Mouse (Mus musculus): ENCODE results near the gene Fam189b. TPM values are rescaled to one million over a fixed set of nuclear protein-coding genes. Genes with fewer than 3 reads are reported as not detected.
A peak's percentile ranks its signal among the peaks of the same experiment; 100 is the strongest.

The Fam189b gene
- polyA plus RNA-seq, 1 experiment from 2014 or later, result 12.7 TPM

DNA sequence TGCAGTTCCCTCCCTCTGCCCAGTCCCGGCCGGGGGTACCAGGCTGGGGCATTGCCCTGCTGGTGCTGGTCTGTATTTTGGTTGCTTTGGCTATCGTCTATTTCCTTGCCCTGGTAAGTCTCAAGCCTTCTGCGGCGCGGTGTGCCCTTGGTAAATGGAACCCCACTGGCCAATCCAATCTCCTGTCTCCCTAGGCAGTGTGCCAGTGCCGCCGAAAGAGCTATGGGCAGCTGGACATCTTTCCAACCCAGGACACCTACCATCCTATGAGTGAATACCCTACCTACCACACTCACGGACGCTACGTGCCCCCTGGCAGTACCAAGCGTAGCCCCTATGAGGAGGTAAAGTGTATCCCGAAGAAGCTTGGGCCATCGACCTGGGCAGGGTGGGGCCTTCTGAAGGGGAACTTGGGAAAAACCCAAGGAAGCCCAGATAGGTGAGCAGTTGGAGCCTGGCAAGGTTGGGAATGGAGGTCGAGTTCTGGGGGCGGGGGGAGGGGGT is 48.9 kb downstream of the Fam189b start:
- Histone ChIP-seq H3K36me3 (ENCODE audit: control insufficient read depth, insufficient read depth, low read length) (no peaks in the 10 kb centered on the region), H3K9ac (ENCODE audit: low read depth, low read length) (no peak overlapping the region), H3K27ac (ENCODE audit: low read depth, low read length) (no peak overlapping the region), H3K4me1 (replicated peaks; ENCODE audit: control insufficient read depth, insufficient read depth, low read length) (peaks cover 18% of the 10 kb centered on the region), H3K4me2 (no peak overlapping the region), H3K4me3 (ENCODE audit: low read depth, low read length) (no peak overlapping the region), H3K9me3 (ENCODE audit: control insufficient read depth, low read length) (no peaks in the 10 kb centered on the region), H3K27me3 (replicated peaks; ENCODE audit: control insufficient read depth, insufficient read depth, low read length) (peaks cover 28% of the 10 kb centered on the region)
- no peak for DNase-seq (ENCODE audit: low spot score)
- 70% methylated on average over 16 of the region's 16 CpGs for WGBS
- no peak for ATAC-seq (replicated peaks; ENCODE audit: low FRiP score)

GRCm38 (mm10) chr3:89232614-89233013 is 49.7 kb downstream of the Fam189b start:
- peaks cover 21% of the 10 kb centered on the region for H3K27me3 ChIP-seq (replicated peaks; ENCODE audit: control insufficient read depth, insufficient read depth, low read length)
- no peaks in the 10 kb centered on the region for H3K9me3 ChIP-seq (ENCODE audit: control insufficient read depth, low read length)
- no peak for ATAC-seq (replicated peaks; ENCODE audit: low FRiP score)
- H3K9ac ChIP-seq (ENCODE audit: low read depth, low read length), result no peak overlapping the region
- no peak overlapping the region for H3K4me3 ChIP-seq (ENCODE audit: low read depth, low read length)
- no peaks in the 10 kb centered on the region for H3K36me3 ChIP-seq (ENCODE audit: control insufficient read depth, insufficient read depth, low read length)
- no peak overlapping the region for H3K4me2 ChIP-seq
- peaks cover 10% of the 10 kb centered on the region for H3K4me1 ChIP-seq (replicated peaks; ENCODE audit: control insufficient read depth, insufficient read depth, low read length)
- H3K27ac ChIP-seq (ENCODE audit: low read depth, low read length), result no peak overlapping the region
- 73% methylated on average over 6 of the region's 6 CpGs for WGBS
- no peak for DNase-seq (ENCODE audit: low spot score)

- ATAC-seq (replicated peaks; ENCODE audit: low FRiP score) (no peak), DNase-seq (ENCODE audit: low spot score) (no peak)
- Histone ChIP-seq H3K27me3 (replicated peaks; ENCODE audit: control insufficient read depth, insufficient read depth, low read length) (peaks cover 18% of the 10 kb centered on the region), H3K9ac (ENCODE audit: low read depth, low read length) (no peak overlapping the region), H3K36me3 (ENCODE audit: control insufficient read depth, insufficient read depth, low read length) (no peaks in the 10 kb centered on the region), H3K9me3 (ENCODE audit: control insufficient read depth, low read length) (no peaks in the 10 kb centered on the region), H3K4me3 (ENCODE audit: low read depth, low read length) (no peak overlapping the region), H3K4me1 (replicated peaks; ENCODE audit: control insufficient read depth, insufficient read depth, low read length) (peaks cover 4% of the 10 kb centered on the region), H3K4me2 (no peak overlapping the region), H3K27ac (ENCODE audit: low read depth, low read length) (no peak overlapping the region)
- 69% methylated on average over 14 of the region's 14 CpGs for WGBS
These were observed 50.7 kb downstream of the Fam189b start for GRCm38 (mm10) chr3:89233562-89234110.

- peaks cover 8% of the 10 kb centered on the region for H3K27me3 ChIP-seq (replicated peaks; ENCODE audit: control insufficient read depth, insufficient read depth, low read length)
- 83% methylated on average over 10 of the region's 10 CpGs for WGBS
These were observed 53.6 kb downstream of the Fam189b start for GRCm38 (mm10) chr3:89236516-89236915.

GRCm38 (mm10) chr3:89237682-89238081 is 54.7 kb downstream of the Fam189b start:
- Histone ChIP-seq H3K9ac (ENCODE audit: low read depth, low read length) (no peak overlapping the region), H3K36me3 (ENCODE audit: control insufficient read depth, insufficient read depth, low read length) (no peaks in the 10 kb centered on the region), H3K9me3 (ENCODE audit: control insufficient read depth, low read length) (no peaks in the 10 kb centered on the region), H3K4me3 (ENCODE audit: low read depth, low read length) (no peak overlapping the region), H3K27ac (ENCODE audit: low read depth, low read length) (no peak overlapping the region), H3K4me1 (replicated peaks; ENCODE audit: control insufficient read depth, insufficient read depth, low read length) (no peaks in the 10 kb centered on the region; the same call in 1 of the 2 replicates), H3K27me3 (replicated peaks; ENCODE audit: control insufficient read depth, insufficient read depth, low read length) (peaks cover 4% of the 10 kb centered on the region), H3K4me2 (no peak overlapping the region)
- ATAC-seq (replicated peaks; ENCODE audit: low FRiP score) (no peak), DNase-seq (ENCODE audit: low spot score) (no peak)
- 87% methylated on average over 21 of the region's 21 CpGs for WGBS

More at GRCm38 (mm10) chr3:89236516-89236915, 53.6 kb downstream of the Fam189b start:
- DNase-seq (ENCODE audit: low spot score) (no peak), ATAC-seq (replicated peaks; ENCODE audit: low FRiP score) (no peak)
- Histone ChIP-seq H3K4me2 (no peak overlapping the region), H3K9me3 (ENCODE audit: control insufficient read depth, low read length) (no peaks in the 10 kb centered on the region), H3K9ac (ENCODE audit: low read depth, low read length) (no peak overlapping the region), H3K27ac (ENCODE audit: low read depth, low read length) (no peak overlapping the region), H3K4me3 (ENCODE audit: low read depth, low read length) (no peak overlapping the region), H3K4me1 (replicated peaks; ENCODE audit: control insufficient read depth, insufficient read depth, low read length) (no peaks in the 10 kb centered on the region; the same call in 1 of the 2 replicates), H3K36me3 (ENCODE audit: control insufficient read depth, insufficient read depth, low read length) (no peaks in the 10 kb centered on the region)

DNA sequence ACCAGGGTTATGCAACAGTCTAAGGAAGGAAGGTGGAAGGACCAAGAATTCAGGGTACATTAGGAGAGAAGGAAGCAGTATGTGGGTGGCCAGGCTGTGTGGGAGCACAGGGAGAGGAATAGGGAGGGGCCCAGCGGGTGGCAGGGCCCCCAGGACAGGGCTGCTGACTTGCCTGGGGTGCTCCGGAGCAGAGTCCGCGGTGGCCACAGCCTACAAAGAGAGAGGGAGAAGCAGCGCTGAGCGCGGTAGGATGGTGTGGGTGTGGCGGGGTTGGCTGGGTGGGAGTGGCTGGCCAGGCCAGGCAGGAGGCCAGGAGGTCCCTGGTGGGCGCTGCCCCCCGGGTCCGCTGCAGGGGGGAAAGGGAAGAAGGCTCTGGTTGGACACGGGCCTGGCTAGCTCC is 55.6 kb downstream of the Fam189b start:
- no peaks in the 10 kb centered on the region for H3K9me3 ChIP-seq (ENCODE audit: control insufficient read depth, low read length)
- DNase-seq (ENCODE audit: low spot score) (no peak), ATAC-seq (replicated peaks; ENCODE audit: low FRiP score) (no peak)
- H3K9ac ChIP-seq (ENCODE audit: low read depth, low read length), result no peak overlapping the region
- H3K27ac ChIP-seq (ENCODE audit: low read depth, low read length), result no peak overlapping the region
- peaks cover 3% of the 10 kb centered on the region; the same call in 1 of the 2 replicates for H3K4me1 ChIP-seq (replicated peaks; ENCODE audit: control insufficient read depth, insufficient read depth, low read length)
- WGBS, result 57% methylated on average over 12 of the region's 12 CpGs
- H3K4me3 ChIP-seq (ENCODE audit: low read depth, low read length), result no peak overlapping the region
- peaks cover 6% of the 10 kb centered on the region for H3K27me3 ChIP-seq (replicated peaks; ENCODE audit: control insufficient read depth, insufficient read depth, low read length)
- no peak overlapping the region for H3K4me2 ChIP-seq
- H3K36me3 ChIP-seq (ENCODE audit: control insufficient read depth, insufficient read depth, low read length), result no peaks in the 10 kb centered on the region

MicroRNA genes within 50 kb of the gene (microRNA counts, 519-probe panel; counts per million panel counts)
- microRNA mmu-miR-92b, result not detected

Small RNA genes lying within 50 kb of the gene (microRNA-seq; reads per million reads assigned to microRNA genes)
- gene Mir92b (ENCODE audit: borderline number of aligned reads), result 242 reads per million, percentile 58 among the genes with 10 or more reads in this experiment

Other genes with a start within 250 kb of the Fam189b start
- gene Ash1l, start 232.5 kb upstream of the Fam189b start, polyA plus RNA-seq (2014; fragmentation: Nextera tagmentation; extraction: Ambion mirVana), result 11.1 and 13.4 TPM in 2 replicates
- 205 and 214 TPM in 2 replicates for gene Dap3, start 232.0 kb upstream of the Fam189b start, polyA plus RNA-seq (2014; fragmentation: Nextera tagmentation; extraction: Ambion mirVana)
- gene Rusc1, start 89.8 kb upstream of the Fam189b start, polyA plus RNA-seq (2014; fragmentation: Nextera tagmentation; extraction: Ambion mirVana), result 11.3 and 11.7 TPM in 2 replicates
- 0.14 TPM in 1 of 2 replicates, not detected in the other for gene Gm43738, start 82.0 kb upstream of the Fam189b start, polyA plus RNA-seq (2014; fragmentation: Nextera tagmentation; extraction: Ambion mirVana)
- gene Fdps, start 81.2 kb upstream of the Fam189b start, polyA plus RNA-seq (2014; fragmentation: Nextera tagmentation; extraction: Ambion mirVana), result 284 and 300 TPM in 2 replicates
- gene Pklr, start 47.0 kb upstream of the Fam189b start, polyA plus RNA-seq (2014; fragmentation: Nextera tagmentation; extraction: Ambion mirVana), result 117 and 144 TPM in 2 replicates
- gene Hcn3, start 22.9 kb upstream of the Fam189b start, polyA plus RNA-seq (2014; fragmentation: Nextera tagmentation; extraction: Ambion mirVana), result 1.2 and 1.6 TPM in 2 replicates
- 18.8 and 22.8 TPM in 2 replicates for gene Clk2, start 18.3 kb upstream of the Fam189b start, polyA plus RNA-seq (2014; fragmentation: Nextera tagmentation; extraction: Ambion mirVana)
- gene Scamp3, start 5.7 kb upstream of the Fam189b start, polyA plus RNA-seq (2014; fragmentation: Nextera tagmentation; extraction: Ambion mirVana), result 110 and 116 TPM in 2 replicates
- gene Gba, start 19.8 kb downstream of the Fam189b start, polyA plus RNA-seq (2014; fragmentation: Nextera tagmentation; extraction: Ambion mirVana), result 38.5 and 42.1 TPM in 2 replicates
- gene Thbs3, start 32.0 kb downstream of the Fam189b start, polyA plus RNA-seq (2014; fragmentation: Nextera tagmentation; extraction: Ambion mirVana), result 3.2 and 5.9 TPM in 2 replicates
- gene Mtx1, start 43.9 kb downstream of the Fam189b start, polyA plus RNA-seq (2014; fragmentation: Nextera tagmentation; extraction: Ambion mirVana), result 219 and 241 TPM in 2 replicates
- 0.30 and 0.62 TPM in 2 replicates for gene Muc1, start 45.9 kb downstream of the Fam189b start, polyA plus RNA-seq (2014; fragmentation: Nextera tagmentation; extraction: Ambion mirVana)
- gene Krtcap2, start 62.8 kb downstream of the Fam189b start, polyA plus RNA-seq (2014; fragmentation: Nextera tagmentation; extraction: Ambion mirVana), result 246 and 251 TPM in 2 replicates
- 0.97 and 1.7 TPM in 2 replicates for gene Trim46, start 63.2 kb downstream of the Fam189b start, polyA plus RNA-seq (2014; fragmentation: Nextera tagmentation; extraction: Ambion mirVana)
- 106 and 118 TPM in 2 replicates for gene Dpm3, start 76.2 kb downstream of the Fam189b start, polyA plus RNA-seq (2014; fragmentation: Nextera tagmentation; extraction: Ambion mirVana)
- 25.3 and 31.5 TPM in 2 replicates for gene Slc50a1, start 87.4 kb downstream of the Fam189b start, polyA plus RNA-seq (2014; fragmentation: Nextera tagmentation; extraction: Ambion mirVana)
- gene Efna1, start 98.0 kb downstream of the Fam189b start, polyA plus RNA-seq (2014; fragmentation: Nextera tagmentation; extraction: Ambion mirVana), result 11.4 and 11.8 TPM in 2 replicates
- 2.1 and 3.9 TPM in 2 replicates for gene Efna3, start 139.8 kb downstream of the Fam189b start, polyA plus RNA-seq (2014; fragmentation: Nextera tagmentation; extraction: Ambion mirVana)
- gene Efna4, start 154.9 kb downstream of the Fam189b start, polyA plus RNA-seq (2014; fragmentation: Nextera tagmentation; extraction: Ambion mirVana), result 6.5 and 6.9 TPM in 2 replicates
- 19.5 and 23.2 TPM in 2 replicates for gene Adam15, start 166.9 kb downstream of the Fam189b start, polyA plus RNA-seq (2014; fragmentation: Nextera tagmentation; extraction: Ambion mirVana)
- gene Dcst2, start 178.8 kb downstream of the Fam189b start, polyA plus RNA-seq (2014; fragmentation: Nextera tagmentation; extraction: Ambion mirVana), result 0.10 TPM in 1 of 2 replicates, not detected in the other
- gene Dcst1, start 182.1 kb downstream of the Fam189b start, polyA plus RNA-seq (2014; fragmentation: Nextera tagmentation; extraction: Ambion mirVana), result not detected in 2 replicates
- 1.5 and 2.1 TPM in 2 replicates for gene Zbtb7b, start 211.6 kb downstream of the Fam189b start, polyA plus RNA-seq (2014; fragmentation: Nextera tagmentation; extraction: Ambion mirVana)
- gene Lenep, start 219.7 kb downstream of the Fam189b start, polyA plus RNA-seq (2014; fragmentation: Nextera tagmentation; extraction: Ambion mirVana), result not detected in 2 replicates
- gene Flad1, start 228.7 kb downstream of the Fam189b start, polyA plus RNA-seq (2014; fragmentation: Nextera tagmentation; extraction: Ambion mirVana), result 34.3 and 37.8 TPM in 2 replicates
- 498 and 502 TPM in 2 replicates for gene Cks1b, start 235.2 kb downstream of the Fam189b start, polyA plus RNA-seq (2014; fragmentation: Nextera tagmentation; extraction: Ambion mirVana)
- 72.8 and 75.6 TPM in 2 replicates for gene Shc1, start 235.3 kb downstream of the Fam189b start, polyA plus RNA-seq (2014; fragmentation: Nextera tagmentation; extraction: Ambion mirVana)
- gene Pygo2, start 247.1 kb downstream of the Fam189b start, polyA plus RNA-seq (2014; fragmentation: Nextera tagmentation; extraction: Ambion mirVana), result 35.5 and 37.7 TPM in 2 replicates

Measured in liver, embryonic 11.5 days (tissue).